Mouse (Mus musculus) lung, postnatal 0 days (tissue): ENCODE results near the gene Cd109. TPM values are rescaled to one million over a fixed set of nuclear protein-coding genes. Genes with fewer than 3 reads are reported as not detected.
A peak's percentile ranks its signal among the peaks of the same experiment; 100 is the strongest.

ENCODE experiments used
- ATAC-seq: fragments of 200-750 bp; cut with Nextera tagmentation; 2 replicates; pipeline ENCODE4 v1.8.0; 2017; ENCODE audit warnings: moderate library complexity
- DNase-seq: peaks from one replicate; pipeline ENCODE4 v3.0.0-alpha.2; 2016; ENCODE audit warnings: low spot score
- H3K27ac ChIP-seq: fragments of 300-500 bp; sonication (generic); 2 replicates; pipeline ENCODE4 v1.5.1; 2014; ENCODE audit warnings: antibody characterized with exemption, mild to moderate bottlenecking, low read length, mixed read lengths
- H3K27me3 ChIP-seq: fragments of 300-500 bp; sonication (generic); replicated peaks from 2 replicates; pipeline ENCODE4 v1.6.1; 2014; ENCODE audit warnings: low read length, mixed read lengths; ENCODE audit not compliant: insufficient read depth
- H3K36me3 ChIP-seq: fragments of 300-500 bp; sonication (generic); 2 replicates; pipeline ENCODE4 v1.6.1; 2014; ENCODE audit warnings: low read length, mixed read lengths; ENCODE audit not compliant: insufficient read depth
- H3K4me1 ChIP-seq: fragments of 300-500 bp; sonication (generic); 2 replicates; pipeline ENCODE4 v1.6.1; 2014; ENCODE audit warnings: antibody characterized with exemption, low read depth, low read length, mixed read lengths; ENCODE audit not compliant: insufficient read depth
- H3K4me2 ChIP-seq: fragments of 300-500 bp; sonication (generic); replicated peaks from 2 replicates; pipeline ENCODE4 v1.6.1; 2014; ENCODE audit warnings: low read depth, mild to moderate bottlenecking, low read length, moderate library complexity, mixed read lengths
- H3K4me3 ChIP-seq: fragments of 300-500 bp; sonication (generic); 2 replicates; pipeline ENCODE4 v1.5.1; 2014; ENCODE audit warnings: low read depth, low read length
- H3K9ac ChIP-seq: fragments of 300-500 bp; sonication (generic); replicated peaks from 2 replicates; pipeline ENCODE4 v1.6.1; 2014; ENCODE audit warnings: low read depth, mild to moderate bottlenecking
- H3K9me3 ChIP-seq: fragments of 300-500 bp; sonication (generic); 2 replicates; pipeline ENCODE4 v1.6.1; 2016; ENCODE audit warnings: low read length, mixed read lengths
- CTCF ChIP-seq: IDR thresholded peaks from 2 replicates; pipeline ENCODE4 v1.5.1; 2016; ENCODE audit warnings: antibody characterized with exemption, mild to moderate bottlenecking
- EP300 ChIP-seq: IDR thresholded peaks from 2 replicates; pipeline ENCODE4 v1.6.1; 2016; ENCODE audit warnings: antibody characterized with exemption, mild to moderate bottlenecking, control low read depth
- WGBS: fragments of 180-500 bp; shearing (Covaris S2); extraction: QIAGEN DNeasy Blood & Tissue Kit; methylation state at CpG from one replicate; pipeline ENCODE4 v1.1.7; 2014; 5-methylcytosine and 5-hydroxymethylcytosine counted together
- polyA plus RNA-seq: library from polyadenylated mRNA; unstranded; fragments of >200 nt; fragmentation: Nextera tagmentation; extraction: Ambion mirVana; gene quantifications from 2 replicates; pipeline ENCODE4 v1.2.1, GENCODE M21; 2015

Gene Cd109
- polyA plus RNA-seq, 1 experiment from 2014 or later, result 2.7 TPM

DNA sequence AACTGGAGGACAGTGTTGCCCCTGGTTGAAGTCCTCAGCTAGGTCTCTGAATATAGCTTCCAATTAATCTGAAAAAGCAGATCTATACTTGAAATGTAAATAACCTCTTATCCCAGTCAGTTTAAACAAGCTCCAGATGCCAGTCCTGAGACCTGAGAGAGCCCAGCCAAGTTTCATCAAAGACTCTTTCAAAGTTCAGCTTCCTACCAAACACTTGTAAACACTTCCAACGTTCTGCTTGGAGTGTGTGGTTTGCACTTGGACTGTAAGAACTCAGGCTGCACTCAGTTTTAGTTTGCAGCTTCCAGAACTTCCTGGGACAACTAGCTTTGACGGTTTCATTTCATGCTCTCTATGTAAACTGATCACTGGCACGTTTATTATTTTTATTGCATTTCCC is 120.2 kb downstream of the Cd109 start:
- peak; percentile 75 for DNase-seq
- Histone ChIP-seq H3K27ac (no peak overlapping the region), H3K9ac (no peak overlapping the region), H3K36me3 (no peaks in the 10 kb centered on the region), H3K27me3 (no peaks in the 10 kb centered on the region), H3K4me3 (no peak overlapping the region), H3K4me1 (peaks cover 6% of the 10 kb centered on the region; the same call in 1 of the 2 replicates), H3K4me2 (no peak overlapping the region), H3K9me3 (no peaks in the 10 kb centered on the region)
- ATAC-seq, result peak; percentile 68
- WGBS, result 14% methylated on average over 3 of the region's 3 CpGs
- TF ChIP-seq EP300 (no peak), CTCF (no peak)

DNA sequence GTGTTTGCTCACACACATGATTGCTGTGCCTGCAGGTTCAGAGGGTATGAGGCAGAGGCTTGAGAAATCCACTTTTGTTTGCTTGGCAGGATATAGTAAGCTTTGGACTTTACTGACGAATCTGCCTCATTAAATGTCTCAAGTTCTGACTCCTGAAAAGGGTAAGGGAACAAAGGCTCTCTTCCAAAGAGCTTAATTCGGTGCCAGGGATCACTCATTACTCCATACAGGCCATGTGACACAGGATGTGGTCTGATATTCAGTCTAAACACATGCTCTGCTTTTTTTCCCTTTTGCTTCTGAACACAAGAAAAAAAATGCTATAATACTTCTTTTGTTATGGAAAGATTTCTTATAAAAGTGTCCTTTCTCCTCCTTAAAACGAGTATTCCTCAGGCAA is 126.7 kb downstream of the Cd109 start:
- Histone ChIP-seq H3K4me1 (no peaks in the 10 kb centered on the region), H3K9ac (no peak overlapping the region), H3K27me3 (no peaks in the 10 kb centered on the region), H3K27ac (no peak overlapping the region), H3K4me2 (no peak overlapping the region), H3K36me3 (no peaks in the 10 kb centered on the region), H3K4me3 (no peak overlapping the region), H3K9me3 (no peaks in the 10 kb centered on the region)
- WGBS, result 23% methylated on average over 3 of the region's 3 CpGs
- ATAC-seq (no peak), DNase-seq (no peak)
- TF ChIP-seq CTCF (no peak), EP300 (no peak)

DNA sequence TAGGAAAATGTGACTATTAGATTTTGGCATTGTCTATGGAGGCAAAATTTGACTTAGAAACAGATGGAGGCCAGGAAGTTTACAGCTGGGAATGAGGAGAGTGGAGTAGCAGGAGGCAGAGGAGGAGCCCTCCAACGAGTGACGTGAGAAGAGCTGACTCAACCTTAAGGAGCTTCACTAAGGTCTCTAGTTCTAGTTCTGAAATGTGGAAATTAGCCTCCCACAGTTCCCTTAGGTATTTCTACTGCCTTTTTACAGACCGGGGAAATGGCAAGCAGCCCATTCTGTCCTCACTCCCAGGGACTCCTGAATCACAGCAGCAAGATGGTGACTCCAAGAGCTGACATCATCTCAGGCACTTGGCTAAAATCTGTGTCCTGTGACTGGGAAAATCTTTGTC is 134.9 kb downstream of the Cd109 start:
- no peak for TF ChIP-seq EP300
- TF ChIP-seq CTCF, result no peak
- DNase-seq, result peak; percentile 20
- peak; percentile 50 for ATAC-seq
- Histone ChIP-seq H3K36me3 (no peaks in the 10 kb centered on the region), H3K9ac (no peak overlapping the region), H3K27me3 (no peaks in the 10 kb centered on the region), H3K9me3 (no peaks in the 10 kb centered on the region), H3K4me1 (no peaks in the 10 kb centered on the region), H3K4me3 (no peak overlapping the region), H3K4me2 (no peak overlapping the region), H3K27ac (no peak overlapping the region)
- 46% methylated on average over 3 of the region's 3 CpGs for WGBS

Other genes starting within 250 kb of the Cd109 start
- 0.71 and 0.81 TPM in 2 replicates for gene Dppa5a, start 247.4 kb upstream of the Cd109 start, polyA plus RNA-seq
- 3.3 and 4.1 TPM in 2 replicates for gene Ooep, start 236.8 kb upstream of the Cd109 start, polyA plus RNA-seq
- 0.05 TPM in 1 of 2 replicates, not detected in the other for gene Ddx43, start 219.8 kb upstream of the Cd109 start, polyA plus RNA-seq
- 0.86 TPM in 2 replicates for gene Cgas, start 172.3 kb upstream of the Cd109 start, polyA plus RNA-seq
- gene Mto1, start 167.3 kb upstream of the Cd109 start, polyA plus RNA-seq, result 11.2 and 12.2 TPM in 2 replicates
- gene Gm17324, start 166.8 kb upstream of the Cd109 start, polyA plus RNA-seq, result 0.80 and 0.88 TPM in 2 replicates
- 2,930 and 3,003 TPM in 2 replicates for gene Eef1a1, start 126.4 kb upstream of the Cd109 start, polyA plus RNA-seq
- gene Slc17a5, start 27.5 kb upstream of the Cd109 start, polyA plus RNA-seq, result 19.9 TPM in 2 replicates